Mouse (Mus musculus) embryo, embryonic 10 days (tissue): ENCODE data around the gene Kcnj12.

ENCODE experiments used
- DNase-seq: peaks from one replicate; pipeline ENCODE4 v3.0.0-alpha.2; 2015; ENCODE audit warnings: low spot score

Gene Kcnj12

DNA sequence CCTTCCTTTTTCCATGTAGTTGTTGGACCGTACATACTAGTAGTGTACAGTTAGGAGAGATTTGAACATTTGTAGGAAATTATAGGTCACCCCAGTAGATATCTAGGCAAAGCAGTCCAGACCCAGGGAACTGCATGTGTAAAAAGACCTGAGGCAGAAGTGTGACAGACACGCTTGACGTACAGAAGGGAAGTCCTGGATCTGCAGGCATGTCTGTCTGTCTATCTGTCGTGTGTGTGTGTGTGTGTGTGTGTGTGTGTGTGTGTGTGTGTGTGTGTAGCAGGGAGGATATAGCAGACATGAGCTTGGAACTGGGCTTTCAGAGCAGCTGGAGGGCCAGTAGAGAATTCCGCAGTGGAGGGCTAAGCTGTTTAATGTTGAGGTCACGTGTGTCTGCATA is 87.3 kb downstream of the Kcnj12 start:
- DNase-seq: no peak

DNA sequence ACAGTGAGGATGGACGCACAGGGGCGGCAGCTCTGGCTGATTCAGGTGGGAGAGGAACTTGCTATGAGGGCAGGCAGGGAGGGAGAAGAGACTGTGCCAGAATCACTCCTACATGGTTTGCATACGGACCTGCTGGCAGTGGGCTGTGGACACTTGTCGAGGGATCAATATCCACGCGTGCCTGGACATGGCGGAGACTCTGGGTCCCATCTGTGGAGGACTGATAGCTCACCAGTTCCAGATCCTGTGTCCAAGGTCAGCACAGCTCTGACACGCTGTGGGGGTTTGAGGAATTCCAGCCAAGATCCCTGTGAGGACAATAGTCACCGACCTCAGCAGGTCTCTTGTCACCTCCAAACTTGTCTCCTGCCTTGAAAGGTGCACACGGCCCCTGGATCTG is 87.7 kb downstream of the Kcnj12 start:
- DNase-seq: no peak

DNA sequence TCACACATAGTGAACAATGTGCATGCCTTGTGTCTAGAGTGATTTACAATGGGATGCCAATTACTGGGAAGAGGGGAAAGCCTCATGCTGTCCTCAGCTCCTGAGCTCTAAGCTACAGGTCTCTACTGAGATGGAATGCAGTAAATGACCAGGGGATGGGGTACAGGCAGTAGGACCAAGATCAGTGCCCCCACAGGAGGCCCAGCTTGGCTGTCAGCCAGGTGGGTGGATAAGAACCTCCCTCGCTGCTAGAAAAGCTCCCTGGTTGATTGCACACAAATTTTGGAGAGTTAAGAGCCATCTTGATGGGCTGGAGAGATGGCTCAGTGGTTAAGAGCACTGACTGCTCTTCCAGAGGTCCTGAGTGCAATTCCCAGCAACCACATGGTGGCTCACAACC is 88.6 kb downstream of the Kcnj12 start:
- no peak for DNase-seq

DNA sequence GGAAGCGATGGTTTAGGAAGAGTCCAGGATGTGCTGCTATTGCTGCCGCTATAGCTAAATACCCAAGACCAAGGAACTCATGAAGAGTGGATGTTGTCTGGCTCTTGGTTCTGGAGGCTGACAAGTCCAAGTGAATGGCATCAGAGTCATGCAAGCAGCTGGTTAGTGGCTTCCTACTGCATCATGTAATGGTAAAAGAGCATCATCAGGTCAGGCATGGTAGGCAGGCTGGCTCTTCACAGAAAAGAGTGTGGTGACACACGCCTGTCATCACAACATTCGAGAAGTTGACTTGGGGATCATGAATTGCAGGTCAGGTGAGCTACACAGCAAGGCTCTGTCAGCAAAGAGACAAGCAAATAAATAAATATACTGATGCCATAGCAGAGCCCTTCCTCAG is 89.1 kb downstream of the Kcnj12 start:
- no peak for DNase-seq

DNA sequence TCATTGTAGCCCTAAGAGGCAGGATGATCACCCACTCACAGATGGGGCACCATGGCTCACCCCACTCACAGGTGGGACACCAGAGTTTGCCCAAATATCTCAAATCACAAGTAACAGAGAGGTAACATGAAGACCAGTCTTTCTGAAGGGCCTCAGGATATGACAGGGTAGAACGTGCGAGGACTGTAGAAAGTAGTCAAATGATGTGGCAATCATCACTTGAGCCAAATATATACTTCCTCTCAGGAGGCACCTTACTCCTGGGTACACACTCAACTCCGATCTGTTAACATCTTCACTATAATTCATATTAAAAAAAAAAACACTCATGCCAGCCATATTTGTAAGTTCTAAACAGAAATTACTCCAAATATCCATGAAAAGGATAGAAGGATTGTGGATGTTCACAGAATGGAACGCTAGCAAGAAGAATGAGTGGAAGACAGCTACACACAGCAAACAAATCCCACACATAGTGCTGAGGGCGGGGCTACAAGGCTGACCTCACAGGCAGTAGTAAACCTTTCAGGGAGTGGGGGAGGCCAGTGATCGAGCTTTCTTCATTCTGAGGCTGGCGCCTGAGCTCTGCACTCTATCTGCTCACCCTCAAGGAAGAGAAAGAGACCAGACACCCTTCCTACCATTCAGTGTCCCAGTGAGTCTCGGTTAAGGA is 90.1 kb downstream of the Kcnj12 start:
- DNase-seq: no peak

DNA sequence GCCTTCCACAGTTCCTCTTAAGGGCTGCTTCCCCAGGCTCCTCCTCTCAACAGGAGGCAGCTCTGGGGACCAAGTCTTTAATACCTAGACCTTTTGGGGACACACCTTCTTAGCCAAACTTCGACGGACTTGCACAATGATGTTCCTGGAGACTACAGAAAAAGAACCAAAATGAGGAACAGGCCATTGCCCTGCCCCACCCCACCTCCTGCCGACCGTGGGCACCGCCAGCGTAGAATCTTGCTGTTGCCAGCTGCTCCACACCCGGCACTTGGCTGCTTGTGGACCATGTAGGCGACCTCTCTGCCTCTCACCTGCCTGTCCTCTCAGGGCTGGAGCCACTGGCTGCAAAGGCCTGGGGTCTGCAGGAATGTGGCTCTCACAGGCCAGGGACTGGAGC is 93.9 kb downstream of the Kcnj12 start:
- no peak for DNase-seq

DNA sequence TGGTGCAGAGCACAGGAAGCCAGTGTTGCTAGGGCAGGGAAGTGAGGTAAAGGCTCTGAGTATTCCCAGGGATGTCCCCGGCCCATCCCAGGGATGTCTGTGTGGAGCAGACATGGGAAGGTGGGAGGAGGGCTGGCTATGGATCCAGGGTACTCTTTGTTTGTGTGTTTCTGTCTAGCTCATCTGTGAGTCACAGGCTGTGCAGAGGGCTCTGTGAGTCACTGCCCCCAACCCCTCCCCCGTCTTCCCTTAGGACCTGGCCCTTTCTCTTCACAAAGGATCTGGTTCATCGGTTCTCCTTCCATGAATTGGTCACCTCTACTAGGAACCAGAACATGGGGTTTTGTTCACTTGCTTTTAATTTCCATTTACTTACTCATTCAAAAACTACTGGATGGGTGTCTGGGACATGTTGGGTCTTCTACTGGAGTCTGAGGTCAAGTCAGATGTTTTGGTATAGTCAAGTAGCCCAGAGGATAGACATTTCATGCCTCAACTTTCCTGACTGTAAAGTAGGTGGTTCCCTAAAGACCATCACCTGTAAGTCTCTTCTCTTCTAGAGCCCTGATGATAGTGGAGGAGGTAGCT is 97.7 kb downstream of the Kcnj12 start:
- DNase-seq: no peak
